Mouse (Mus musculus) midbrain, embryonic 11.5 days (tissue): ENCODE results near the gene Oaz2. TPM values are rescaled to one million over a fixed set of nuclear protein-coding genes. Genes with fewer than 3 reads are reported as not detected.

Experiments
- ATAC-seq: fragments of 200-750 bp; cut with Nextera tagmentation; 2 replicates; pipeline ENCODE4 v1.8.0; 2017; ENCODE audit warnings: moderate TSS enrichment, moderate library complexity; ENCODE audit not compliant: low FRiP score
- DNase-seq: peaks from one replicate; pipeline ENCODE4 v3.0.0; 2015; ENCODE audit warnings: low spot score; ENCODE audit errors: missing footprints
- H3K27ac ChIP-seq: fragments of 300-500 bp; sonication (generic); 2 replicates; pipeline ENCODE4 v1.5.1; 2014; ENCODE audit warnings: low read depth, low read length
- H3K27me3 ChIP-seq: fragments of 300-500 bp; sonication (generic); 2 replicates; pipeline ENCODE4 v1.6.1; 2014; ENCODE audit warnings: mild to moderate bottlenecking, low read length, moderate library complexity, mixed read lengths; ENCODE audit not compliant: control insufficient read depth, insufficient read depth
- H3K36me3 ChIP-seq: fragments of 300-500 bp; sonication (generic); 2 replicates; pipeline ENCODE4 v1.6.1; 2014; ENCODE audit warnings: mild to moderate bottlenecking, low read length, moderate library complexity, mixed read lengths; ENCODE audit not compliant: control insufficient read depth, insufficient read depth
- H3K4me1 ChIP-seq: fragments of 300-500 bp; sonication (generic); 2 replicates; pipeline ENCODE4 v1.6.1; 2014; ENCODE audit warnings: low read length; ENCODE audit not compliant: control insufficient read depth, insufficient read depth
- H3K4me2 ChIP-seq: fragments of 300-500 bp; sonication (generic); 2 replicates; pipeline ENCODE4 v1.6.1; 2014; ENCODE audit warnings: mild to moderate bottlenecking, moderate library complexity
- H3K4me3 ChIP-seq: fragments of 300-500 bp; sonication (generic); 2 replicates; pipeline ENCODE4 v1.5.1; 2014; ENCODE audit warnings: low read depth, low read length
- H3K9ac ChIP-seq: fragments of 300-500 bp; sonication (generic); 2 replicates; pipeline ENCODE4 v1.6.1; 2014; ENCODE audit warnings: low read length
- H3K9me3 ChIP-seq: fragments of 300-500 bp; sonication (generic); 2 replicates; pipeline ENCODE4 v1.6.1; 2016; ENCODE audit warnings: low read length; ENCODE audit not compliant: control insufficient read depth
- WGBS: fragments of 180-500 bp; shearing (Covaris S2); extraction: QIAGEN DNeasy Blood & Tissue Kit; methylation state at CpG from one replicate; pipeline ENCODE4 v1.1.7; 2014; 5-methylcytosine and 5-hydroxymethylcytosine counted together
- polyA plus RNA-seq: library from polyadenylated mRNA; unstranded; fragments of >200 nt; fragmentation: Nextera tagmentation; extraction: Ambion mirVana; gene quantifications from 2 replicates; pipeline ENCODE4 v1.2.1, GENCODE M21; 2014

Gene Oaz2
- polyA plus RNA-seq, 1 experiment from 2014 or later, result 215 TPM

GRCm38 (mm10) chr9:65721161-65721566 is 53.4 kb downstream of the Oaz2 start:
- 53% methylated on average over 10 of the region's 10 CpGs for WGBS
- ATAC-seq, result no peak
- Histone ChIP-seq H3K9me3 (no peaks in the 10 kb centered on the region), H3K4me3 (no peak overlapping the region), H3K4me2 (no peak overlapping the region), H3K27ac (no peak overlapping the region), H3K27me3 (no peaks in the 10 kb centered on the region), H3K4me1 (peaks cover 28% of the 10 kb centered on the region), H3K9ac (no peak overlapping the region), H3K36me3 (no peaks in the 10 kb centered on the region)
- DNase-seq, result no peak

GRCm38 (mm10) chr9:65724471-65725290 is 56.9 kb downstream of the Oaz2 start:
- Histone ChIP-seq H3K4me2 (no peak overlapping the region), H3K4me1 (peaks cover 29% of the 10 kb centered on the region), H3K27me3 (no peaks in the 10 kb centered on the region), H3K9me3 (no peaks in the 10 kb centered on the region), H3K9ac (peak overlapping the region; percentile 1; the same call in 1 of the 2 replicates), H3K27ac (peak overlapping the region; percentile 22; the same call in 1 of the 2 replicates), H3K4me3 (no peak overlapping the region), H3K36me3 (no peaks in the 10 kb centered on the region)
- no peak for ATAC-seq
- WGBS, result 23% methylated on average over 8 of the region's 8 CpGs
- peak; percentile 89 for DNase-seq

GRCm38 (mm10) chr9:65725291-65725622 is 57.5 kb downstream of the Oaz2 start:
- 52% methylated on average over 4 of the region's 4 CpGs for WGBS
- Histone ChIP-seq H3K36me3 (no peaks in the 10 kb centered on the region), H3K4me3 (no peak overlapping the region), H3K27me3 (no peaks in the 10 kb centered on the region), H3K27ac (peak overlapping the region; percentile 10; the same call in 1 of the 2 replicates), H3K9me3 (no peaks in the 10 kb centered on the region), H3K9ac (no peak overlapping the region), H3K4me2 (no peak overlapping the region), H3K4me1 (peaks cover 29% of the 10 kb centered on the region)
- ATAC-seq, result no peak
- no peak for DNase-seq

- no peaks in the 10 kb centered on the region for H3K9me3 ChIP-seq
- 87% methylated on average over 3 of the region's 3 CpGs for WGBS
- H3K4me3 ChIP-seq, result no peak overlapping the region
- no peak for ATAC-seq
- no peak overlapping the region for H3K4me2 ChIP-seq
- H3K27ac ChIP-seq, result no peak overlapping the region
- H3K9ac ChIP-seq, result no peak overlapping the region
- no peak for DNase-seq
- H3K27me3 ChIP-seq, result no peaks in the 10 kb centered on the region
- H3K4me1 ChIP-seq, result peaks cover 29% of the 10 kb centered on the region
- 0 out of 2 replicates have a peak, but pooled peaks cover 3% of the 10 kb centered on the region for H3K36me3 ChIP-seq
These were observed 58.6 kb downstream of the Oaz2 start for GRCm38 (mm10) chr9:65726431-65726830.

- Histone ChIP-seq H3K4me3 (no peak overlapping the region), H3K4me1 (peaks cover 27% of the 10 kb centered on the region), H3K9me3 (no peaks in the 10 kb centered on the region), H3K27ac (no peak overlapping the region), H3K27me3 (no peaks in the 10 kb centered on the region), H3K4me2 (no peak overlapping the region), H3K36me3 (0 out of 2 replicates have a peak, but pooled peaks cover 3% of the 10 kb centered on the region), H3K9ac (no peak overlapping the region)
- no peak for DNase-seq
- 89% methylated on average over 4 of the region's 4 CpGs for WGBS
- ATAC-seq, result no peak
These were observed 59.7 kb downstream of the Oaz2 start for GRCm38 (mm10) chr9:65727491-65727890.

GRCm38 (mm10) chr9:65728588-65728987 is 60.8 kb downstream of the Oaz2 start:
- Histone ChIP-seq H3K4me3 (no peak overlapping the region), H3K27ac (no peak overlapping the region), H3K4me1 (peaks cover 26% of the 10 kb centered on the region), H3K27me3 (no peaks in the 10 kb centered on the region), H3K9ac (no peak overlapping the region), H3K4me2 (no peak overlapping the region), H3K9me3 (no peaks in the 10 kb centered on the region), H3K36me3 (0 out of 2 replicates have a peak, but pooled peaks cover 3% of the 10 kb centered on the region)
- 94% methylated on average over 6 of the region's 6 CpGs for WGBS
- no peak for ATAC-seq
- DNase-seq, result no peak

GRCm38 (mm10) chr9:65734931-65735330 is 67.1 kb downstream of the Oaz2 start:
- H3K4me3 ChIP-seq, result no peak overlapping the region
- H3K27me3 ChIP-seq, result no peaks in the 10 kb centered on the region
- DNase-seq (no peak), ATAC-seq (no peak)
- no peak overlapping the region for H3K9ac ChIP-seq
- no peak overlapping the region for H3K27ac ChIP-seq
- no peaks in the 10 kb centered on the region for H3K4me1 ChIP-seq
- H3K9me3 ChIP-seq, result no peaks in the 10 kb centered on the region
- H3K4me2 ChIP-seq, result no peak overlapping the region
- 92% methylated on average over 3 of the region's 3 CpGs for WGBS
- 0 out of 2 replicates have a peak, but pooled peaks cover 3% of the 10 kb centered on the region for H3K36me3 ChIP-seq

Other genes with a start within 250 kb of the Oaz2 start
- gene Slc51b, start 245.0 kb upstream of the Oaz2 start, polyA plus RNA-seq, result not detected in 2 replicates
- gene Mtfmt, start 232.2 kb upstream of the Oaz2 start, polyA plus RNA-seq, result 18.3 and 18.7 TPM in 2 replicates
- 122 and 125 TPM in 2 replicates for gene Spg21, start 207.1 kb upstream of the Oaz2 start, polyA plus RNA-seq
- not detected in 2 replicates for gene Ankdd1a, start 147.8 kb upstream of the Oaz2 start, polyA plus RNA-seq
- 8.2 and 9.0 TPM in 2 replicates for gene Plekho2, start 88.0 kb upstream of the Oaz2 start, polyA plus RNA-seq
- gene Pif1, start 80.8 kb upstream of the Oaz2 start, polyA plus RNA-seq, result 12.0 and 13.6 TPM in 2 replicates
- gene Rbpms2, start 38.4 kb upstream of the Oaz2 start, polyA plus RNA-seq, result 19.7 and 24.0 TPM in 2 replicates
- 7.4 and 7.6 TPM in 2 replicates for gene Zfp609, start 159.6 kb downstream of the Oaz2 start, polyA plus RNA-seq
- 198 and 215 TPM in 2 replicates for gene Pclaf, start 222.2 kb downstream of the Oaz2 start, polyA plus RNA-seq
- 33.7 and 37.2 TPM in 2 replicates for gene Trip4, start 240.8 kb downstream of the Oaz2 start, polyA plus RNA-seq
- gene Csnk1g1, start 240.9 kb downstream of the Oaz2 start, polyA plus RNA-seq, result 18.4 and 19.6 TPM in 2 replicates